Mouse (Mus musculus): Measurements from ENCODE around the gene Rbck1. TPM values are rescaled to one million over a fixed set of nuclear protein-coding genes. Genes with fewer than 3 reads are reported as not detected.
"Not testable (repeated sequence)": the region's sequence is repeated elsewhere in the genome, so short reads cannot be mapped to it uniquely, and the experiment has no call there.

The Rbck1 gene
- total RNA-seq, 2 experiments from 2014 or later = 111 to 117 TPM

GRCm38 (mm10) chr2:152322198-152322597 lies 10.3 kb downstream of the Rbck1 start:
- no peak for TF ChIP-seq CTCF (IDR thresholded peaks at IDR 0.05)
- H3K4me3 ChIP-seq = no peak overlapping the region
- no peak for DNase-seq (ENCODE audit: extremely low spot score in 1 of 2, low spot score in 2 of 2)
- intact Hi-C loops (cut with DNase I) = no loop called here
- no peak overlapping the region for H3K27ac ChIP-seq

DNA sequence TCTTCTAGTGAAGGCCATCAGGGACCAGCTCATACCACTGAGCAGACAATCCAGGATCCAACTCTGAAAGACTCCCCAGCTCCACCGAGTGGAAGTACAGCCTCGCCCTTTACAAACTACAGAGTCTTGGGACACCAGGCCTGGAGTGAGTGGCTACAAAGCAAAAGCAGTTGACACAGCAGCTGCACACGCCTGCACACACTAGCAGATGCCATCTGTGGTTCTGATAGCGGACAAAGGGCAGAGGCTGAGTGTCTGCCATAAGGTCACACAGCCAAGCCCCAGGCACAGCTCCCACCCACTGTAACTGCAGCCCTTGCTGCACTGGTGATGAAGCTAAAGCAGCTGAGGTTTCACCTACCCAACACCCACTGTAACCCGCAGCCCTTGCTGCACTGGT lies 10.9 kb downstream of the Rbck1 start:
- no peak for DNase-seq (ENCODE audit: extremely low spot score in 1 of 2, low spot score in 2 of 2)
- intact Hi-C loops (cut with DNase I) = no loop called here
- H3K27ac ChIP-seq = no peak overlapping the region
- no peak for TF ChIP-seq CTCF (IDR thresholded peaks at IDR 0.05)
- no peak overlapping the region for H3K4me3 ChIP-seq

DNA sequence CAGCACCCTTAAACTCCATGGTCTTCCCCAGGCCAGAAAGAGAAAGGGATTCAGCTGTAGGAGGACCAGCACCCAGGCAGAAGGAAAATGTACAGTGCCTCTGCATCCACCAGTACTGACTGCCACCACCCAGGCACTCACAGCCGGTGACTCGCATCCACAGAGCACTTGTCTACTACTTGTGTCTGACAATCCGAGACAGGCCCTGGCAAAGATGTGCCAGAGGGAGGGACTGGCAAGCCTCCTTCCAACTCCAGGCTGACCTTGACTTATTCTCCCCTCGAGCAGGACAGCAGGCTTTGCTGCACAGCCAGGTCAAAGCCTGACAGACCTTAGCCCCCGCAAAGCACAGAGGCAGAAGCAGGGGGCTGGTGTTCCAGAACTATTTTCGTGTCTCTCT lies 15.4 kb downstream of the Rbck1 start:
- intact Hi-C loops (cut with DNase I) = no loop called here
- no peak overlapping the region for H3K4me3 ChIP-seq
- no peak overlapping the region for H3K27ac ChIP-seq
- TF ChIP-seq CTCF (IDR thresholded peaks at IDR 0.05) = no peak
- no peak for DNase-seq (ENCODE audit: extremely low spot score in 1 of 2, low spot score in 2 of 2)

DNA sequence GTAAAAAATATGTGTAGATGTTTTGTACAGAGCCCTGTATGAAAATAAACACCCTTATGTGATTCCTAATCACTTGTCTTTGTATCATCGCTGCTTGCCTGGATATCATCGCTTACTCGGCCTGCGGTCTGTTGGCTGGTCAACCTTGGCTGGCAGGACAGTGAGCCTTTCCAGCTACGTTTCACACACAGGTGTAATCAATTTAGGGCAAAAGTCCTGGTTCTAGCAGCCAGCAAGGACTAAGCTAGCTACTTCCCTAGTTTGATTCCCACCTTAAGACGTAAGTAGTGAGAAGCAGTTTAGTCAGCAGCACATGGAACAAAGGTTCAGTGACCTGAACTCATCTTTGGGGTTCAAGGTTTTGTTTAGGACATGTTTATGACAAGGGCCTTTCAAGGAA lies 18.5 kb downstream of the Rbck1 start:
- no peak overlapping the region for H3K4me3 ChIP-seq
- DNase-seq (ENCODE audit: extremely low spot score in 1 of 2, low spot score in 2 of 2) = no peak
- no peak overlapping the region for H3K27ac ChIP-seq
- TF ChIP-seq CTCF (IDR thresholded peaks at IDR 0.05) = no peak
- intact Hi-C loops (cut with DNase I) = no loop called here

DNA sequence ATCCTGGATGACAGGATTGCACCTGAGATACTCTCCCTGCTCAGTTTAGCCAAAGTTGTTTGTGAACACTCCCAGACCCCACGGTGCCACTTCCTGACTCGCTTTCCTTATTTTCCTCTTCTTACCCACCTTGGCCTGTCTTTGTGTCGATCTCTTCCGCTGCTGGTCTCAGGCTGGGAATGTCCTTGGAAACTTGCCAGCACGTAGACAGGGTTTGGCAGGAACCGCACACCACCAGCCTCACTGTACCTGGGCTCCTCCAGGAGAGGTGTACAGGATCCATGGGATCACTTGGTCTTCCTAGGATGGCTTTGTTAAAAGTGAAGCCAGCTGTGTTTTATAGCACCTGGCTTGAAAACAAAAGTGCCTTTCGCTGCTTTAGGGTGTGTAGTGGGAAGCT lies 19.5 kb downstream of the Rbck1 start:
- H3K27ac ChIP-seq = no peak overlapping the region
- no peak for DNase-seq (ENCODE audit: extremely low spot score in 1 of 2, low spot score in 2 of 2)
- intact Hi-C loops (cut with DNase I) = no loop called here
- no peak overlapping the region for H3K4me3 ChIP-seq
- TF ChIP-seq CTCF (IDR thresholded peaks at IDR 0.05) = no peak

- no peak overlapping the region for H3K27ac ChIP-seq
- H3K4me3 ChIP-seq = no peak overlapping the region
- intact Hi-C loops (cut with DNase I) = no loop called here
- DNase-seq (ENCODE audit: extremely low spot score in 1 of 2, low spot score in 2 of 2) = no peak
- no peak for TF ChIP-seq CTCF (IDR thresholded peaks at IDR 0.05)
Observed at GRCm38 (mm10) chr2:152307186-152307585, 25.3 kb downstream of the Rbck1 start.

DNA sequence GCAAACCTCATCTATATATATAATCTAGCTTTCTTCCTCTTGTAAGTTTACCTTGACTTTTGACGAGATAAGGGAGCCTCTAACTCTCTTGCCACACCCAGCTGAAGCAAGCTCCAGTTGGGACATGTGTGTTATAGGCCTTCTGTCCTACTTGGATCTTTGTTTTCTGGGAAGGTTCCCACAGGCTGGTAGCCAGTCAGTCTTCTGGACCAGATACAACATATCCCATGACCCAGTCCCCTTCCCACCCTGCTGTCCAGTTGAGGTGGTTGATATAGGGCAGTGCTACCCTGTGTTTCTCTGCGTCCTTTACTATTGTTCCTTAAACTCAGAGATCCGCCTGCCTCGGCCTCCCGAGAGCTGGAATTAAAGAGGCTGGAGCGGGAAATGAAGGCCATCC lies 27.0 kb downstream of the Rbck1 start:
- Histone ChIP-seq H3K4me3 (no peak overlapping the region), H3K27ac (no peak overlapping the region)
- intact Hi-C loops (cut with DNase I) = no loop called here
- no peak for DNase-seq (ENCODE audit: extremely low spot score in 1 of 2, low spot score in 2 of 2)
- no peak for TF ChIP-seq CTCF (IDR thresholded peaks at IDR 0.05)

GRCm38 (mm10) chr2:152303781-152304180 lies 28.7 kb downstream of the Rbck1 start:
- intact Hi-C loops (cut with DNase I) = no loop called here
- no peak for DNase-seq (ENCODE audit: extremely low spot score in 1 of 2, low spot score in 2 of 2)
- TF ChIP-seq CTCF (IDR thresholded peaks at IDR 0.05) = no peak
- Histone ChIP-seq H3K27ac (no peak overlapping the region), H3K4me3 (no peak overlapping the region)

DNA sequence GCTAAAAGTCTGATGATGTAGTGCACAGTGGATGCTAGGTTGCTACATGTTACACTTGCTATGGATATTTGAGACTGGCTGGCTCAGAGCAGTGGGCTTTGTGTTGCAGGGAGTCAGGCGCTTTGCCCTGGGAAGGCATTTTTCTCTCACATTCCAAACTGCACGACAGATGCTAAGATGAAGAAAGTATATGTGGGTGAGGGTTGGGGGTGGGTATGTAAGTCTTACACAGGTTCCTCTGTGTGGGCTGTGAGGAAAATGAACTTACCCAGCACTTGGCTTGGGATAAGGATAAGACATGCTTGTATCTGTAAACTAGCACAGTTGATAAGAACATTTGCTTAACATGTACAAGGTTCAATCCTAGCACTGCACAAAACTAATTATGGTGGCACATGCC lies 29.6 kb downstream of the Rbck1 start:
- peak in 1 of 2 experiments; percentile 21 for DNase-seq (ENCODE audit: extremely low spot score in 1 of 2, low spot score in 2 of 2)
- Histone ChIP-seq H3K27ac (no peak overlapping the region), H3K4me3 (no peak overlapping the region)
- intact Hi-C loops (cut with DNase I) = no loop called here
- no peak for TF ChIP-seq CTCF (IDR thresholded peaks at IDR 0.05)

GRCm38 (mm10) chr2:152294541-152294940 lies 37.9 kb downstream of the Rbck1 start:
- Histone ChIP-seq H3K4me3 (peak overlapping the region; percentile 87), H3K27ac (no peak overlapping the region; the same call in 1 of the 2 replicates)
- TF ChIP-seq CTCF (IDR thresholded peaks at IDR 0.05) = no peak
- no peak for DNase-seq (ENCODE audit: extremely low spot score in 1 of 2, low spot score in 2 of 2)
- intact Hi-C loops (cut with DNase I) = no loop called here

DNA sequence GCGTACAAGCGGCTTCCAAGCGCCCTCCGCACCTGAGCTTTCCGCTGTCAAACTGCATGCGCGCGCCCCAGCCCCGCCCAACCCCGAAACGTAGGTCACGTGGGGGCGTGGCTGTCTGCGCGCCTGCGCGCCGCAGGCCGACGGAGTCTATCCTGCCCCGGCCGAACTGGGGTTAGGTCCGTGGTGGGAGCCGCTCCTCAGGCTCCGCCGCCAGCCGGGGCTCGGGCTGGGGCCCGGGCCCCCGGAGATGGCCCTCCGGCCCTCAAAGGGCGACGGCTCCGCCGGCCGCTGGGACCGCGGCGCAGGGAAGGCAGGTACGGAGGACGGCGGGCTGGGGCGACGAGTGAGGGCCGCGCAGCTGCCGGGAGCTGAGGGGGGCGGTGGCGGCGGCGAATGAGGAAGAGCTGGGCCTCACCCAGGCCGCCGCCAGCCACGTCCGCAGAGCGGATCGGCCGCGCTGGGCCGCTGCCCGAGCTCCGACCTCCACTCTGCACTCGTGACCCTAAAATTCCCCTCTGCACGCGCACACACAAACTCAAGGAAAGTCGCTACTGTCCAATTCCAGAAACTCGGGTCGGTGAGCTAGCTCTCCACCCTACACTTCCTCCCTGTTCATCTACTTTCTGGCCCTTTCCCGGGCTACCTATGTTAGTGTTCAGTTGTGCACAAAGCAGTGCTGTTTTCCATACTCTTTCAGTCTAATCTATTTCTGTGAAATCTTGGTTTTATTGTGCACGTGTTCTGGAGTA lies 38.6 kb downstream of the Rbck1 start, which contains the start of gene Tbc1d20:
Tbc1d20 (plus strand) TSS at position 102 of the 749 bp plus-strand sequence.
- peak within 1 kb of the TSS; percentile 87 for H3K4me3 ChIP-seq
- H3K27ac ChIP-seq = peak within 1 kb of the TSS; percentile 92
- intact Hi-C loops (cut with DNase I) = no loop called here
- TF ChIP-seq CTCF (IDR thresholded peaks at IDR 0.05) = no peak
- DNase-seq (ENCODE audit: extremely low spot score in 1 of 2, low spot score in 2 of 2) = peak; percentile 89 to 92

DNA sequence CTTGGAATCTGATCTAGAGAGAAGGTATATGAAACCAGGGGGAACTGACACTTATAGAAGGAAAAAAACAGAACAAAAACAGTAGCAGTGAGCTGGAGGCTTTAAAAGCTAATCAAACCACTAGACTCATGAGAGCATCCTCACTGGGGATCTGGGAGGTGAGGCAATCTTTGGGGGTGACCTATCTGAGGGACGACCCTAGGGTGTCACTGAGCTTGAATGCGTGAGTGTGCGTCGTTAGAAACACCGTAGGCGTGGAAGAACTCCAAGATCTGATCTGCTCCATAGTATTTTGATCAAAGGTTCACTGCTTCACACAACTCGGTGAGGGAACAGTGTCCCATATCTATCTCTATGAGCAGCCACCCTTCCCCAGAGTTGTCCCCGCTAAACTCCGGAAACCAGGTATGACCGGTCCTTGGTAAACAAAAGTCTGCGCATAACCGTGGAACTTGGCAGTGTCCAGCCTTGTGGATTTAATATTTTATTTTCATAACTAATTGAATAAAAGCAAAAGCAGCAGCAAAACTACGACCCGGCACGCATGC lies 39.2 kb downstream of the Rbck1 start:
- no peak for DNase-seq (ENCODE audit: extremely low spot score in 1 of 2, low spot score in 2 of 2)
- H3K27ac ChIP-seq = peak overlapping the region; percentile 92
- H3K4me3 ChIP-seq = peak overlapping the region; percentile 87
- no peak for TF ChIP-seq CTCF (IDR thresholded peaks at IDR 0.05)
- intact Hi-C loops (cut with DNase I) = no loop called here

- H3K4me3 ChIP-seq = no peak overlapping the region
- no peak overlapping the region for H3K27ac ChIP-seq
- DNase-seq (ENCODE audit: extremely low spot score in 1 of 2, low spot score in 2 of 2) = no peak
- TF ChIP-seq CTCF (IDR thresholded peaks at IDR 0.05) = no peak
- intact Hi-C loops (cut with DNase I) = no loop called here
Observed at GRCm38 (mm10) chr2:152292475-152292874, 40.0 kb downstream of the Rbck1 start.

DNA sequence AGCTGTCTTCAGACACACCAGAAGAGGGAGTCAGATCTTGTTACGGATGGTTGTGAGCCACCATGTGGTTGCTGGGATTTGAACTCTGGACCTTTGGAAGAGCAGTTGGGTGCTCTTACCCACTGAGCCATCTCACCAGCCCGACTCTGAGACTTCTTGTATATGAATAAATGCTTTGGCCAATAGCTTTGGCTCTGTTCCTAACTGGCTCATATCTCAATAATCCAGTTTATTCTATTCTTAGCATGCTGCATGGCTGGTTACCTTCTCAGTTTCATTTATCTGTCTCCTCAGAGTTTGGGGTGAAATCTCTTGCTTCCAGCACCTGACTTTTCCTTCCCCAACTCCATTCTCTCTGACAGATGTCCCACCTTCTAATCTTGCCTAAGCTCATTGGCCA lies 42.8 kb downstream of the Rbck1 start:
- intact Hi-C loops (cut with DNase I) = loop anchor here (5.0 kb wide), 1 partner anchor 177 kb away; no protein-coding TSS in a partner anchor
- not testable (repeated sequence) for H3K27ac ChIP-seq; DNase-seq (ENCODE audit: extremely low spot score in 1 of 2, low spot score in 2 of 2); H3K4me3 ChIP-seq
